In the genomic region with DNA sequence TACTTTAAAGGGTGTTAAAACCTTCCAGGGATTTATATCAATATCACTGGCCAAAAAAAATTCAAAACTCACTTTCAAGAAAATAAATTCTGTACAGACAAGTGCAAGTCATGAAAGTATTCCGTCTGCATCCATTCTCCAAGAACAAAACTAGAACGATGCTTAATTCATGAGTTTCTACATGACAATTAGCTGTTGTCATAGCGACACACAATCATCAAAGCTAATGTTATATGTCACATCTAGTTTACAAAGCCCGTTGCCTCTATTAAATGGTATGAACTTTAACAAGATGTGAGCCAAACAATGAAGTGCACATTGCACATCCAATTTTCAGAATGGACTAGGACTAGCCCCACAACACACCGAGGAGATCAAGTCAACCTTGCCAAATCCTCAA, we compare ENCODE assay signal across 18 mouse cellular contexts. TPM values are rescaled to one million over a fixed set of nuclear protein-coding genes. Genes with fewer than 3 reads are reported as not detected.
A peak's percentile ranks its signal among the peaks of the same experiment; 100 is the strongest.
DNase-seq lines count a peak whose midpoint lies in the region; ATAC-seq and TF ChIP-seq lines count a peak whose summit lies in the region.
"Had no signal": no experiment of that assay in that cellular context is flagged by ENCODE, and none has a peak within 500 bp of the region (broad histone marks: within the 10 kb centered on the region; RNA-seq: fewer than 3 reads in every experiment).

No protein-coding gene starts in this region.

- WGBS in forebrain, embryonic 14.5 days: 27% methylated on average over 5 of the region's 5 CpGs
- WGBS in forebrain, embryonic 13.5 days: 32% methylated on average over 5 of the region's 5 CpGs
- 33% methylated on average over 5 of the region's 5 CpGs for WGBS in hindbrain, postnatal 0 days
- WGBS in hindbrain, embryonic 10.5 days: 68% methylated on average over 5 of the region's 5 CpGs
- WGBS in thymus, adult 2 months: 91% methylated on average over 5 of the region's 5 CpGs

- TF ChIP-seq CTCF in hindbrain, postnatal 0 days (IDR thresholded peaks at IDR 0.05; ENCODE audit: low read depth): no peak
- TF ChIP-seq CTCF in thymus, adult 2 months (IDR thresholded peaks at IDR 0.05; ENCODE audit: borderline replicate concordance, control insufficient read depth, extremely low read depth, insufficient read depth, low read length, poor library complexity): no peak

- no peak overlapping the region for H3K4me2 ChIP-seq in forebrain, embryonic 14.5 days (ENCODE audit: low read length)
- H3K4me2 ChIP-seq in forebrain, embryonic 13.5 days: no peak overlapping the region
- no peak overlapping the region for H3K4me2 ChIP-seq in hindbrain, postnatal 0 days (ENCODE audit: low read depth, low read length)
- H3K4me2 ChIP-seq: embryonic facial prominence, embryonic 13.5 days; hindbrain, embryonic 13.5 days had no signal

- 0 out of 2 replicates have a peak, but pooled peaks have one; percentile 25 for ATAC-seq in forebrain, embryonic 14.5 days
- no peak for ATAC-seq in forebrain, embryonic 13.5 days
- ATAC-seq in hindbrain, postnatal 0 days: no peak

- TF ChIP-seq POLR2A in thymus, adult 2 months (IDR thresholded peaks at IDR 0.05; ENCODE audit: control insufficient read depth, extremely low read depth, insufficient read depth, low read length, poor library complexity): no peak

- H3K4me3 ChIP-seq in forebrain, embryonic 14.5 days (ENCODE audit: low read depth, low read length): no peak overlapping the region
- H3K4me3 ChIP-seq in forebrain, embryonic 13.5 days: no peak overlapping the region
- no peak overlapping the region for H3K4me3 ChIP-seq in hindbrain, postnatal 0 days (ENCODE audit: low read length)
- no peak overlapping the region for H3K4me3 ChIP-seq in hindbrain, embryonic 10.5 days
- H3K4me3 ChIP-seq in thymus, adult 2 months (ENCODE audit: control insufficient read depth, insufficient read depth, low read length): no peak overlapping the region
- H3K4me3 ChIP-seq: embryonic facial prominence, embryonic 13.5 days; gastrocnemius, adult 2 months; hindbrain, embryonic 13.5 days had no signal

- H3K27ac ChIP-seq in forebrain, embryonic 14.5 days (ENCODE audit: low read depth, low read length): no peak overlapping the region
- H3K27ac ChIP-seq in forebrain, embryonic 13.5 days: no peak overlapping the region
- no peak overlapping the region for H3K27ac ChIP-seq in hindbrain, postnatal 0 days
- no peak overlapping the region for H3K27ac ChIP-seq in hindbrain, embryonic 10.5 days
- peak overlapping the region; percentile 55; the same call in 1 of the 2 replicates for H3K27ac ChIP-seq in thymus, adult 2 months (ENCODE audit: control insufficient read depth, insufficient read depth, low read length)
- H3K27ac ChIP-seq: embryonic facial prominence, embryonic 13.5 days; gastrocnemius, adult 2 months; hindbrain, embryonic 13.5 days had no signal

- H3K9ac ChIP-seq in forebrain, embryonic 14.5 days (ENCODE audit: low read length): no peak overlapping the region
- H3K9ac ChIP-seq in forebrain, embryonic 13.5 days: no peak overlapping the region
- no peak overlapping the region for H3K9ac ChIP-seq in hindbrain, postnatal 0 days (replicated peaks; ENCODE audit: low read length)
- H3K9ac ChIP-seq: embryonic facial prominence, embryonic 13.5 days; hindbrain, embryonic 13.5 days had no signal

- no peaks in the 10 kb centered on the region for H3K9me3 ChIP-seq in forebrain, embryonic 14.5 days (replicated peaks; ENCODE audit: control insufficient read depth, low read length)
- H3K9me3 ChIP-seq in forebrain, embryonic 13.5 days (replicated peaks): no peaks in the 10 kb centered on the region
- H3K9me3 ChIP-seq in hindbrain, postnatal 0 days (ENCODE audit: low read length): no peaks in the 10 kb centered on the region
- no peaks in the 10 kb centered on the region for H3K9me3 ChIP-seq in hindbrain, embryonic 10.5 days
- H3K9me3 ChIP-seq: embryonic facial prominence, embryonic 13.5 days; G1E; hindbrain, embryonic 13.5 days had no signal

- peak; percentile 52 for DNase-seq in forebrain, embryonic 14.5 days (ENCODE audit: low spot score)
- peak; percentile 21 for DNase-seq in hindbrain, postnatal 0 days (ENCODE audit: low spot score)
- DNase-seq in hindbrain, embryonic 10.5 days (ENCODE audit: low spot score): no peak
- DNase-seq in thymus, adult 2 months: no peak
- no peak for DNase-seq in thymus, postnatal 14 days
- no peak for DNase-seq in left cerebral cortex, adult 18-20 months (ENCODE audit: low spot score in 2 of 2)
- DNase-seq: adrenal gland, adult 8-10 months; cerebellum, adult 18-20 months; cerebellum, adult 9-11 months; cerebellum, postnatal 36 days; gastrocnemius, adult 2 months; gastrocnemius, postnatal 25 days; heart, postnatal 10 days; heart, postnatal 4 days had no signal

- no peaks in the 10 kb centered on the region for H3K27me3 ChIP-seq in forebrain, embryonic 14.5 days (replicated peaks; ENCODE audit: control insufficient read depth, insufficient read depth, low read length)
- H3K27me3 ChIP-seq in forebrain, embryonic 13.5 days: no peaks in the 10 kb centered on the region
- H3K27me3 ChIP-seq in hindbrain, postnatal 0 days (ENCODE audit: insufficient read depth, low read length): no peaks in the 10 kb centered on the region
- H3K27me3 ChIP-seq in hindbrain, embryonic 10.5 days (ENCODE audit: insufficient read depth, poor library complexity, severe bottlenecking): no peaks in the 10 kb centered on the region
- no peaks in the 10 kb centered on the region for H3K27me3 ChIP-seq in thymus, adult 2 months (ENCODE audit: control insufficient read depth, insufficient read depth, low read length)
- H3K27me3 ChIP-seq: embryonic facial prominence, embryonic 13.5 days; hindbrain, embryonic 13.5 days had no signal

- H3K36me3 ChIP-seq in forebrain, embryonic 14.5 days (ENCODE audit: control insufficient read depth, insufficient read depth, low read length): no peaks in the 10 kb centered on the region
- no peaks in the 10 kb centered on the region for H3K36me3 ChIP-seq in forebrain, embryonic 13.5 days (ENCODE audit: poor library complexity, severe bottlenecking)
- H3K36me3 ChIP-seq in hindbrain, postnatal 0 days (ENCODE audit: insufficient read depth, low read length): no peaks in the 10 kb centered on the region
- no peaks in the 10 kb centered on the region for H3K36me3 ChIP-seq in hindbrain, embryonic 10.5 days
- H3K36me3 ChIP-seq in thymus, adult 2 months (ENCODE audit: control insufficient read depth, insufficient read depth, low read length): peaks cover 32% of the 10 kb centered on the region
- H3K36me3 ChIP-seq: embryonic facial prominence, embryonic 13.5 days had no signal

- peaks cover 7% of the 10 kb centered on the region for H3K4me1 ChIP-seq in forebrain, embryonic 14.5 days (ENCODE audit: control insufficient read depth, insufficient read depth, low read length)
- H3K4me1 ChIP-seq in forebrain, embryonic 13.5 days: peaks cover 8% of the 10 kb centered on the region
- H3K4me1 ChIP-seq in hindbrain, postnatal 0 days (ENCODE audit: insufficient read depth, low read length): no peaks in the 10 kb centered on the region
- H3K4me1 ChIP-seq in hindbrain, embryonic 10.5 days (replicated peaks): 0 out of 2 replicates have a peak, but pooled peaks cover 3% of the 10 kb centered on the region
- H3K4me1 ChIP-seq in thymus, adult 2 months (replicated peaks; ENCODE audit: control insufficient read depth, insufficient read depth, low read length): peaks cover 25% of the 10 kb centered on the region
- H3K4me1 ChIP-seq: hindbrain, embryonic 13.5 days had no signal

RNA-seq across cellular contexts. Expression of a gene that starts 9.2 kb away (rescaled TPM):
- polyA plus RNA-seq in forebrain, embryonic 14.5 days (2014; fragmentation: Nextera tagmentation; extraction: Ambion mirVana): not detected in 2 replicates
- 0.08 TPM in 1 of 2 replicates, not detected in the other for polyA plus RNA-seq in forebrain, embryonic 13.5 days (2015; fragmentation: Nextera tagmentation; extraction: Ambion mirVana)
- 0.21 TPM in 1 of 2 replicates, not detected in the other for total RNA-seq in hindbrain, postnatal 0 days (2014; rRNA removed)
- 0.33 and 0.35 TPM in 2 replicates for polyA plus RNA-seq in hindbrain, postnatal 0 days (2015; fragmentation: Nextera tagmentation; extraction: Ambion mirVana)
- polyA plus RNA-seq in hindbrain, embryonic 10.5 days (2016; fragmentation: Nextera tagmentation; extraction: Ambion mirVana): not detected in 2 replicates
- 20.0 and 22.8 TPM in 2 replicates for polyA plus RNA-seq in thymus, adult 2 months (2012; rRNA removed)
- under 1 TPM; 0.19 to 0.35 TPM for total RNA-seq in left cerebral cortex, adult 18-20 months (2021)
- polyA plus RNA-seq: G1E had no signal

Comparison
In these comparisons a context has a peak if more than half of its experiments do, and no peak if none do; other contexts are left out.
1. DNase-seq: peak in forebrain, embryonic 14.5 days (single experiment) and hindbrain, postnatal 0 days (single experiment); none in hindbrain, embryonic 10.5 days (single experiment), thymus, adult 2 months (single experiment), thymus, postnatal 14 days (single experiment) and left cerebral cortex, adult 18-20 months (0 of 2).
2. RNA of a gene that starts 9.2 kb away (polyA plus RNA-seq): 20.0 to 22.8 TPM in thymus, adult 2 months; 0.33 to 0.35 TPM in hindbrain, postnatal 0 days, 0.08 TPM in forebrain, embryonic 13.5 days, not detected in forebrain, embryonic 14.5 days and not detected in hindbrain, embryonic 10.5 days; every median in the first group is over 10 times any median in the second.